Mouse (Mus musculus) G1E-ER4 (cell line): ENCODE measurements around the gene Iqsec1. TPM values are rescaled to one million over a fixed set of nuclear protein-coding genes. Genes with fewer than 3 reads are reported as not detected.

Experiments used
- GATA1 ChIP-seq: IDR thresholded peaks from one replicate; pipeline ENCODE4 v1.8.0; 2012; ENCODE audit warnings: low read length, inconsistent platforms
- polyA plus RNA-seq: library from polyadenylated mRNA; stranded (reverse); fragments of >175 nt; gene quantifications from 2 replicates; pipeline ENCODE4 v1.2.3, GENCODE M21; 2012

The Iqsec1 gene
- polyA plus RNA-seq, 1 experiment = 43.4 TPM

DNA sequence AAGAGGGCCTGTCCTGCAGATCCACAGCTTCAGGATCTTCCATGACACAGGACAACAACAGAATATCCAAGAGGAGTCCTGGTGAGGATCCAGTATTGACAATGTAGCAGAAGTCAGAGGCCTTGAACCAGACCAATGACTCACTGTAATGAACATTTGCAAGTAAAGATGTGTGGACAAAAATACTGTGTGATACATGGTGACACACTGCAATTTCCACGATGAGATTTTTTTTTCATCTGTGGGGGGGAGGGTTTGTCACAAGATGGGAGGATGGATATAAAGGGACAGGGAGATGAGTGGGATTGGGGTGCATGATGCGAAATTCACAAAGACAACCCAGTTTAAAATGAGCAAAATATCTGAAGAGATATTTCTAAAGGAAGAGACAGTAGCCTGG is 7.7 kb upstream of the Iqsec1 start:
- TF ChIP-seq GATA1 = no peak

DNA sequence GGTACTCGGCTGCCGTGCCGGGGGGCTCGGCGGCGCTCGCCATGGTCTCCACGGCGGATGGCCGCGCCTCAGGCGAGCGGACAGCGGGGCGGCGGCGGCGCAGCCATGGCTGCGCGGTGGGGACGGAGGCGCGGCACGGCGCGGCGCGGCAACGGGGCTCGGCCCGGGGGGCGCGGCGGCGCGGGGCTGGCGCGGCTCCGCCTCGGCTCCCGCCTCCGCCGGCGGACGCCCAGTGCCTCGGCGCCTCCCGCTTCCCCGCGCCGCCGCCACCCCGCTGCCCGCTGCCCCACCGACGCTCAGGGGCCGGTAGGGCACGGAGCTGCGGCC is 223 bp downstream of the Iqsec1 start:
- no peak for TF ChIP-seq GATA1

DNA sequence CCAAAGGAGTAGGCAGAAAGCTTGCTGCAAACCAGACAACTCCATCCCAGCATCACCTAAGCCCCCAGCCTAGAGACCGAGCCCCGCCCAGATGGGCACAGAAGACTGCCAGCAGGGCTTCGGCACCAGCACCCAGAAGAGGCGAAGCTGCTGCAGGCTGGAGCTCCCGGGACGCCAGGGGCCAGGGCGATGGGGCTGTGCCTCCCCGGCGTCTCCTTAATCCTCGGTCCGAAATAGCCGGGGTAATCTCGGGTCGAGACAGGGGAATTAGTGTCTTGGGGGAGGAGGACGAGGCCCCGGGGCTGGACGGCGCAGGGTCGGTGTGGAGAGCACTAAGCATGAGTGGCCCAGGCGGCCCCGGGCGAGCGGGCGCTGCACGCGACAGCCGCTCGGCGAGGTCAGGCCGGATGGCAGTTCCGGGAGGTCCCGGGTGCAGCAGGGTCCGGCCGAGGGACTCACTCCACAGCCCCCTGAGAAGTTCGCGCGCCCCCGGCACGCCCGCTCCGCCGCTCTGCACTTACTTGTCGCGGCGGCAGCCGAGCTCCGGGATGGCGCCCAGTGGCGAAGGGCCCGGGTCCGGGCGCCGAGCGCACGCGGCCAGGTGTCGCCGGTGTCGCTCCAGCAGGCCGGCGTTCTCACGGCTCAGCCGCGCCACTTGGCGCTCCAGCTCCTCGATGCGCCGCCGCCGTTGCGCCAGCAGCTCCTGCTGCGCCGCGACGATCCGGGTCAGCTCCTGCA is 755 bp downstream of the Iqsec1 start:
- TF ChIP-seq GATA1 = no peak

DNA sequence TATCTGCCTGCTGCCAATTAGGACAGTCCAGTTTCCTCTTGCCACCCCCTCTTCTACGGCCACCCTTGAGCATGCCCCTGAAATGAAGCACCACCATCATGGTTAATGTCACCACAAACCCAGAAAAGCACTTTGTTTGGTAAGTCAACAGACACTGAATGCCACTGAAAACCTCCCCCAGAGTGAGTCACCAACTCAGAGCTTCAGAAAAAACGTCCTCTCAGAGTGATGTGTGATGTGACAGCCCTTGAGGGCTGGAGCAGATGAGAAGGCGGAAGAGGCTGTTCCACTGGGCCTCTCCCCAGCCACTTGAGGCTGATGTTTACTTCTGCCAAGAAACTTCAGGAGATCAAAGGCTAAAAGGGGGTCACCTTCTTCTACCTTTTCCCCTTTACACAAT is 4.4 kb downstream of the Iqsec1 start:
- TF ChIP-seq GATA1 = no peak

GRCm38 (mm10) chr6:90974279-90974678 is 14.2 kb downstream of the Iqsec1 start:
- no peak for TF ChIP-seq GATA1

DNA sequence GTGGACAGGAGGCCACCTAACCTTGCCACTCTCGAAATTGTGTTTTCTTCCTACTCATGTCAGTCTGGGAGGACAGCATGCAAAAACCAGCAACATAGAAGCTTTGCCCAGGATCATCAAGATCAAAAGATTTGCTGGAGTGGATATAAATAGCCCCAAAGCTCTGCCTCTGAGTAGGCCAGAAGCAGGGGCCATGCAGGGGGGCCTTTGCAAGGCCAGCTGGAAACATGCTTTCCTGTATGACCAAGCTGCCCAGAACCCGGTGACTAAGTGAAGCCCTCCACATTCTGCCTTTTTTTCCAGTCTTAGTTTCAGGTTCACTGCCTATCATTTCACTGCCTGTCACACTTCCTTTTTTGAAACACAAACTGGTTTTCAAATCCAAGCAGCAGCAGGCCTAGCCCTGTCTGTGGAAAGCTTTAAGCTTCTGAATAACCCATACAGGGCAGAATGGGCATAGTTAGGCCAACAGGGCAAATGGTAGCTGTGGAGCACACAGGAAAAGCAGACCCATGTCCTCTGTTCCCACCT is 19.1 kb downstream of the Iqsec1 start:
- TF ChIP-seq GATA1 = no peak

DNA sequence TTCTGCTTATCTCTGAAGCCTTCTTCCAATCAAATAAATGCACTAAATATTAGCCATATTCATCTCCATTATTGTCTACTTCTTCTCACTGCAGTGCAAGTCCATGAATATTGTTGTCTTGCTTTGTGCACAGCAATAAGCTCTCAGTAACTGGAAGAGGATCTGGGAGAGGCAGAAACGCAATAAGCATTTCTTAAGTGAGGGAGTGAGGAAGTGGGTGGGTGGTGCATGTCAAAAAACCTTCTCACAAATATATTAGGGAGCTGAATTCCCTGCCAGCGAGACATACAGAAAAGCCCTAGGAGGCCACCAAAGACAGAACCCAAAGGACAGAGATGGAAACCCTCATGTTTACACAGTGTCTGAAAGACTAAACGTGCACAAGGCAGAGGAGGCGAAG is 35.1 kb downstream of the Iqsec1 start:
- TF ChIP-seq GATA1 = no peak

- TF ChIP-seq GATA1 = no peak
Observed at GRCm38 (mm10) chr6:90950936-90951335, 37.5 kb downstream of the Iqsec1 start.

- TF ChIP-seq GATA1 = no peak
Observed at GRCm38 (mm10) chr6:90948097-90948496, 40.4 kb downstream of the Iqsec1 start.

GRCm38 (mm10) chr6:90945560-90946230 is 42.8 kb downstream of the Iqsec1 start:
- no peak for TF ChIP-seq GATA1

DNA sequence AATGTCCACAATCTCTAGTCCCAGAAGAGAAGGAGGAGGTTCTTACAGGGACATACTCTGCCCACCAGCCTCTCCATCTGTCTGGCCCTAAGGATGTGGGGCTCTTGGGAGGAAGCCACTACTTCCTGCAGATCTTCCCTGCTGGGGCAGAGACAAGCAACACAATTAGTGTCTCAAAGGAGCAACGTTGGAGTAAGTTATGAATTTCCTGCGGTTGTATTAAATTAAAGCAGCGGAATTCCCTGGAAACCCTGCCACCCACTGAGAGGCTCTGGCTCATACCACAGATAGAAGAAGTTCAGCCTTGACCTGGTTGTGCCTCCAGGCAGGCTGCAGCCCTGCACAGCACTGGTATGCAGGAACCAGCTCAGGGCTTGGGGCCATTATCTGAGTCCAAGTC is 47.2 kb downstream of the Iqsec1 start:
- no peak for TF ChIP-seq GATA1

DNA sequence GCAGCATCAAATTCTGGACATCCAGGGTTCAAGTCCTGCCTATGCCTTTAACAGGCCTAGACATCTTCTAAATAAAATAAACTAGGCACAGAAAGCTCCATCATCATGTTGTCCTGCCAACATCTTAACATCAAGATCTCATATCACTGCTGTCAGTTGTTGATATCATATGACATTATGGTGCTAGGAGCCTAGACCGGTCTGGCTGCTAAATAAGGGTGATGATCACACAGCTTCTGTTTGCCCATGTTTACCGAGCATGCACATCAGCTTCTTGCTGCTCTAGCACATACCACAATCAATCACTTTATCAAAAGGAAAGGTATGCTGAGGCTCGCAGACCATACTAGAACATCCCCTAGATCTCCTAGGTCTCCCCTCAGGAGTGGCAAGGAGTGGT is 54.8 kb downstream of the Iqsec1 start:
- no peak for TF ChIP-seq GATA1

DNA sequence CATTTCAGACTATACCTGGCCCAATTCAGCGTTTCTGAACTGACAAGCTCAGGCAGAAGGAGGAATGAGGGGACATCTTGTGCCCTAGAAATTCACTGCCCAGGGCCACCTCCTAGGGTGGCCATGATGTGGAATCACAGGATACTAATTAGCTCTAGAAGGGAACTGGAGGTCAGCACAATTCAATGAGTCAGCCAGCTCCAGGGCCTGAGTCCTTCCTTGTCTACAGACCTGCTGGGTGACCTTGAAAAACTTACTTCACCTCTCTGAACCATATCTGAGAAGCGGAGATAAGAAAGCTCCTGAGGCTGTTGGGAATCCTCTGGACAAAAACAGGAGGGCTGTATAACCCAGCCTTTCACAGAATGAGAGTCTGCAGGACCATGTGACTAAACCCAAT is 59.7 kb downstream of the Iqsec1 start:
- TF ChIP-seq GATA1 = no peak

GRCm38 (mm10) chr6:90925472-90925871 is 63.0 kb downstream of the Iqsec1 start:
- no peak for TF ChIP-seq GATA1

DNA sequence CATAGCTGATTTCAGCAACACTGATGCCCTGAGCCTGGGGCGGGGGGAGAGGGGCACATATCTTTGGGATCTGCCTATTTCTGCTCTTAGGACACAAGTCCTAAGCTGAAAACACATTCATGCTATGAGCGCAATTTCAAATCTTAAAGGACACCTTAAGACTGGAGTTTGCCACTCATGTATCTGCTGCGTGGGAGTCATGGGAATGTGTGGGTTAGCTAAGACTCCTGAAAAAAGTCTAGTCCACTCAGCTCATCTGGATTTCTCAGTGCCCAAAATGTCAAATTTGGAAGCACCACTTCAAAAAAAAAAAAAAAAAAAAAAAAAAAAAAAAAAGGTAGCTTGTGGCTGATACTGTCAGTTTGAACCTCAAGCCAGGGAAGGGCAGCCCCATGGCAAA is 63.7 kb downstream of the Iqsec1 start:
- TF ChIP-seq GATA1 = no peak

GRCm38 (mm10) chr6:90924379-90924778 is 64.1 kb downstream of the Iqsec1 start:
- TF ChIP-seq GATA1 = no peak
